Mouse (Mus musculus) hindbrain, embryonic 12.5 days (tissue): ENCODE data around the gene Cdca4. TPM values are rescaled to one million over a fixed set of nuclear protein-coding genes. Genes with fewer than 3 reads are reported as not detected.
"Not testable (repeated sequence)": the region's sequence is repeated elsewhere in the genome, so short reads cannot be mapped to it uniquely, and the experiment has no call there.

Experiments
- ATAC-seq: fragments of 200-750 bp; cut with Nextera tagmentation; 2 replicates; pipeline ENCODE4 v1.8.0; 2017; ENCODE audit warnings: moderate TSS enrichment; ENCODE audit not compliant: low FRiP score
- H3K27ac ChIP-seq: fragments of 300-500 bp; sonication (generic); 2 replicates; pipeline ENCODE4 v1.5.1; 2016; ENCODE audit warnings: mild to moderate bottlenecking
- H3K27me3 ChIP-seq: fragments of 300-500 bp; sonication (generic); 2 replicates; pipeline ENCODE4 v1.6.1; 2016; ENCODE audit warnings: mild to moderate bottlenecking
- H3K36me3 ChIP-seq: fragments of 300-500 bp; sonication (generic); 2 replicates; pipeline ENCODE4 v1.6.1; 2016; ENCODE audit warnings: mild to moderate bottlenecking
- H3K4me1 ChIP-seq: fragments of 300-500 bp; sonication (generic); 2 replicates; pipeline ENCODE4 v1.6.1; 2016
- H3K4me2 ChIP-seq: fragments of 300-500 bp; sonication (generic); replicated peaks from 2 replicates; pipeline ENCODE4 v1.6.1; 2016; ENCODE audit warnings: mild to moderate bottlenecking
- H3K4me3 ChIP-seq: fragments of 300-500 bp; sonication (generic); 2 replicates; pipeline ENCODE4 v1.5.1; 2016; ENCODE audit warnings: mild to moderate bottlenecking
- H3K9ac ChIP-seq: fragments of 300-500 bp; sonication (generic); 2 replicates; pipeline ENCODE4 v1.6.1; 2016; ENCODE audit warnings: mild to moderate bottlenecking, moderate library complexity
- H3K9me3 ChIP-seq: fragments of 300-500 bp; sonication (generic); replicated peaks from 2 replicates; pipeline ENCODE4 v1.6.1; 2016; ENCODE audit warnings: mild to moderate bottlenecking
- WGBS: fragments of 180-500 bp; shearing (Covaris S2); methylation state at CpG from one replicate; pipeline ENCODE4 v1.1.7; 2016; 5-methylcytosine and 5-hydroxymethylcytosine counted together
- polyA plus RNA-seq: library from polyadenylated mRNA; unstranded; fragments of >200 nt; fragmentation: Nextera tagmentation; extraction: Ambion mirVana; gene quantifications from 2 replicates; pipeline ENCODE4 v1.2.1, GENCODE M21; 2016

Gene Cdca4
- polyA plus RNA-seq, 1 experiment from 2014 or later, result 101 TPM

DNA sequence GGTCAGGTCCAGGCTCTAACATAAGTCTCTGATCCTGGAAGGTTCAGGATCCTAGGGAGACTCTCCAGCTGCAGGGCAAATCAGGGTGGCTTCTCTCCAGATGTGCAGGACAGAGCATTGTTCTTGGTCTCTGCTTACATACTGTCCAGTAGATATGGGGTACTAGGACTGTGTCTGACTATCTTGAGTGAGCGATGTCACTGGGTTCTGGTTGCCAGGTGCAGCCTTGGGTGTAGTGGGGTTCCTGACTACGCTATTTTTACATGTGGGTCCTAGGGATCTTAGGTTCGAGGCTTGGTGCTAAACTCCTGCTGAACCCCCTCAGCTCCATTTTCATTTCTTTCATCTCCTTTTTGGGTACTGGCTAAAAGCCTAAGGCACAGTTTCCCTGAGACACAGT lies 1.3 kb upstream of the Cdca4 start:
- Histone ChIP-seq H3K9ac (peak overlapping the region; percentile 82), H3K9me3 (no peaks in the 10 kb centered on the region), H3K4me3 (peak overlapping the region; percentile 77), H3K4me1 (peaks cover 39% of the 10 kb centered on the region), H3K4me2 (peak overlapping the region; percentile 76), H3K36me3 (peaks cover 29% of the 10 kb centered on the region; the same call in 1 of the 2 replicates), H3K27me3 (no peaks in the 10 kb centered on the region), H3K27ac (no peak overlapping the region)
- 94% methylated on average over 3 of the region's 3 CpGs for WGBS
- no peak for ATAC-seq

DNA sequence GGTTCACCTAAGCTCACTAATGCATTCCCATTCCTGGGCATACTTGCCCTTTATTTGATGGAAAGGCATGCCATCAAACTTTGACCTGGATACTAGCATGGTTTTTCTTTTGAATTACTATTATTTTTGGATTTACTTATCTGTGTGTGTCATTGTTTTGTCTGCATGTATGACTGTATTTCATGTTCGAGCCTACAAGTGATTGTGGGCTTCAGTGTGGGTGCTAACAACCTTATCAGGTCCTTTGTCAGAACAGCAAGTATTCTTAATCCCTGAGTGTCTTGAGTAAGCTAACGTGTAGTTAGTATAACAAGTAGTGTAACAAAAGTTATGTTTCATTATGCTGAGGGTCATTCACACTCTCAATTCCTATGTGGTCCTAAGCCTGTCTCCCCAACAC lies 918 bp upstream of the Cdca4 start:
- peak overlapping the region; percentile 77 for H3K4me3 ChIP-seq
- 48% methylated on average over 2 of the region's 2 CpGs for WGBS
- no peaks in the 10 kb centered on the region for H3K27me3 ChIP-seq
- peak overlapping the region; percentile 69 for H3K27ac ChIP-seq
- H3K36me3 ChIP-seq, result peaks cover 31% of the 10 kb centered on the region; the same call in 1 of the 2 replicates
- no peaks in the 10 kb centered on the region for H3K9me3 ChIP-seq
- H3K4me1 ChIP-seq, result peaks cover 40% of the 10 kb centered on the region
- peak overlapping the region; percentile 76 for H3K4me2 ChIP-seq
- ATAC-seq, result no peak
- H3K9ac ChIP-seq, result peak overlapping the region; percentile 82

DNA sequence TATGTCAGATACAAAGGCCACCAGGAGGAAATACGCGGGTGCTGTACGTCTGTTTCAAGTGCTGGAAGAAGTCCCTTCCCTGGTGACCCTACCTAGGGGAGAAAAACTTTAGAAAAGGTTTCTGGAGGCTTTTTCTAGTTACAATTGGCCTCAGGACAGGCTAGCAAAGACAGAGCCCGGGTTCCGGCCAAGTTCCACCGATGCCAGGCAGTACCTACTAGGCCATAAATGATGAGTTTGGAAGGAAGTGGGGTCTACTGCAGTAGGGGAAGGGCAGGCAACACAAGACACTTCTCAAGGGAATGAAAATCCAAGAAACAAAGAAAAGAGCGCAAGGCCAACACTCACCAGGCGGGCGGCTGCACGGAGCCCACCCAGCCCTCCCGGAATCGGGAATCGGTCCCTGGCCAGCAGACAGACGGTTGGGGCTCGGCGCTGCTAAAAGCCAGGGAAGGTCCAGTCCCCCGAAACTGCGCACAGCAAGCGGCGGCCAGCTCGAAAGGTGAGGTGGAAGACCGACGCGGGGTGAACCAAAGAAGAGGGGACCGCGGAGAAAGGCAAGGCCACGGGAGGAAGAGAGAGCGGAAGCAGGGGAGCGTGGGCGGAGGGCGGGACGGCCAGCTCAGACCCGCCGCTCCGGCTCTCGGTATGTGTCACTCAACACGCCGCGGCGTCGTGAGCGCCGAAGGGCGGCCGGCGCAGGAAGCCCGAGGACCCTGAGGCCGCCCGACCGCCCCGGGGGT lies 551 bp downstream of the Cdca4 start:
- Histone ChIP-seq H3K27ac (peak overlapping the region; percentile 95), H3K36me3 (peaks cover 44% of the 10 kb centered on the region), H3K27me3 (no peaks in the 10 kb centered on the region), H3K9ac (peak overlapping the region; percentile 95), H3K9me3 (no peaks in the 10 kb centered on the region), H3K4me2 (peak overlapping the region; percentile 81), H3K4me1 (peaks cover 54% of the 10 kb centered on the region), H3K4me3 (peak overlapping the region; percentile 77)
- peak; percentile 82 for ATAC-seq
- under 1% methylated on average over 48 of the region's 51 CpGs for WGBS

DNA sequence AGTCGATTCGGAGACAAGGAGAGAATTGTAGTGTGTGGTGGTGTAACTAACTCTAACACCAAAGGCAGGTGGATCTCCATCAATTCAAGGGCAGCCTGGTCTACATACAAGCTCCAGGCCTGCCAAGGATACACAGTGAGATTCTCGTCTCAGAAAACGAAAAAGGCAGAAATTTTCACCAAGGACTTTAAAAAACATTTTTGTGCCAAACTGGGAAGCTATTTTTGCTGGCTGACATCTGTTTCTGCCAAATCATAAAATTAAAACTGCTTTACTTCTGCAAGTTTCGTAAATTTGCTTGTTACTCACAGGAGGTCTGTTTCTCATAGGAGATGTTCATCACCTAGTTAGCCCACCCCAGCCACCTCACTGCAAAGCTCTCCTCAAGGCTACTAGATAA lies 3.3 kb downstream of the Cdca4 start:
- peaks cover 57% of the 10 kb centered on the region for H3K4me1 ChIP-seq

DNA sequence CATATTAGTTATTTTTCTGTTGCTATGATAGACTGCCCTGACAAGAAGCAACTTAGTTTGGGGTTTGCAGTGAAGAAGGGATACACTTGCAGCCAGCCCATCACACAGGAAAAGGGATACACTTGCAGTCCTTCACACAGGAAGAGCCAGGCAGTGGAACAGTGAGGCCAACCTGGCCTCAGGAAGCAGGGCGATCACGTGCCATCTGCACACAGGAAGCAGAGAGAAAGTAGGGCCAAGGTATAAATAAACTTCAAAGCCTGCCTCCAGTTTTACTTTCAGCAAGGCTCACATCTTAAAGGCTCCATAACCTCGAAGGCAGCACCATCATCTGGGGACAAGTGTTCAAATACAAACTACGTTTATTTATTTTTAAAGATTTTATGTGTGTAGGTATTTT lies 6.0 kb downstream of the Cdca4 start:
- no peak for ATAC-seq
- Histone ChIP-seq H3K27ac (no peak overlapping the region), H3K4me2 (no peak overlapping the region), H3K9me3 (no peaks in the 10 kb centered on the region), H3K9ac (no peak overlapping the region), H3K4me1 (peaks cover 49% of the 10 kb centered on the region), H3K36me3 (peaks cover 68% of the 10 kb centered on the region), H3K4me3 (no peak overlapping the region), H3K27me3 (no peaks in the 10 kb centered on the region)
- WGBS, result 86% methylated on average over 4 of the region's 4 CpGs

More for the DNA sequence above, 3.3 kb downstream of the Cdca4 start:
- no peaks in the 10 kb centered on the region for H3K9me3 ChIP-seq
- H3K27me3 ChIP-seq, result no peaks in the 10 kb centered on the region
- H3K9ac ChIP-seq, result no peak overlapping the region
- no peak for ATAC-seq
- no peak overlapping the region for H3K4me3 ChIP-seq
- no peak overlapping the region for H3K27ac ChIP-seq
- H3K36me3 ChIP-seq, result peaks cover 43% of the 10 kb centered on the region
- WGBS, result 92% methylated on average over 5 of the region's 5 CpGs
- H3K4me2 ChIP-seq, result no peak overlapping the region

DNA sequence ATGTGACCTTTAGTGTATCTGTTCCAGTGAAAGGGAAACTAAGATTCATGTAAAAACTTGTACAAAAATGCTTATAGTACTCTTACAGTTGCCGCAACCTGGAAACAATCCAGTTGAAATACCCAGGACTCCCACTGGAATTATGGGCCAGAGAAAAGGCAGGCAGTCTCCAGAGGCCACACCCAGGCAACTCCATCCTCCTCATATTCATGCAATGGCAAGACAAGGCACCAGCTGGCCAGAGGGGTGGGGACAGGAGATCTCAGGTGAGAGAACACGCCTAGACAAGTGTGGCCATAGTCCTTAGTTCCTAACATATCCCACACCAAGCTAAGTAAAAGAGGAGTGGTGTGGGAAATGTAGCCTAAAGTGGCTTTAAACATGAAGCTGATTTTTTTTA lies 6.5 kb downstream of the Cdca4 start:
- Histone ChIP-seq H3K27ac (no peak overlapping the region), H3K4me1 (peaks cover 44% of the 10 kb centered on the region), H3K4me3 (no peak overlapping the region), H3K9me3 (no peaks in the 10 kb centered on the region), H3K4me2 (no peak overlapping the region), H3K36me3 (peaks cover 72% of the 10 kb centered on the region), H3K9ac (no peak overlapping the region), H3K27me3 (no peaks in the 10 kb centered on the region)
- WGBS, result 90% methylated on average over 2 of the region's 2 CpGs
- no peak for ATAC-seq

DNA sequence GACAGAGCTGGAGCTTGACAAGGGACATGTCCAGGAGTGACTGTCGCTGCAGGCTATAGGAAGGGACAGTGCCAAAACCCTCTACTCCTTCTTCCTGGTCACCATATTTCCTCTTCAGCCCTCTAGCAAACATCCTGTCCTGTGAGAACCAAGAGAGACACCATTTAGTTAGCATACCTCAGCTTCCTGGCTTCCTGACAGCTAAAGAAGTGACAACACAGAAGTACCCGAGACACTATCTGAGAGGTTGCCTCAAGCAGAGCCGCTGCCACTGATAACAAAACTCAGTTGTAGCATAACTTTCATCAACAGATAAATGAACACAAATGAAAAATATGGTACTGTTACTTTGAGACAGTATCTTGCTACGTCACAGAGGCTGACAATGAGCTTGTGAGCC lies 7.2 kb downstream of the Cdca4 start:
- WGBS, result 88% methylated on average over 4 of the region's 4 CpGs
- Histone ChIP-seq H3K4me1 (peaks cover 37% of the 10 kb centered on the region), H3K4me2 (no peak overlapping the region), H3K4me3 (no peak overlapping the region), H3K9me3 (no peaks in the 10 kb centered on the region), H3K9ac (no peak overlapping the region), H3K27ac (no peak overlapping the region), H3K27me3 (no peaks in the 10 kb centered on the region), H3K36me3 (peaks cover 69% of the 10 kb centered on the region)
- ATAC-seq, result no peak

DNA sequence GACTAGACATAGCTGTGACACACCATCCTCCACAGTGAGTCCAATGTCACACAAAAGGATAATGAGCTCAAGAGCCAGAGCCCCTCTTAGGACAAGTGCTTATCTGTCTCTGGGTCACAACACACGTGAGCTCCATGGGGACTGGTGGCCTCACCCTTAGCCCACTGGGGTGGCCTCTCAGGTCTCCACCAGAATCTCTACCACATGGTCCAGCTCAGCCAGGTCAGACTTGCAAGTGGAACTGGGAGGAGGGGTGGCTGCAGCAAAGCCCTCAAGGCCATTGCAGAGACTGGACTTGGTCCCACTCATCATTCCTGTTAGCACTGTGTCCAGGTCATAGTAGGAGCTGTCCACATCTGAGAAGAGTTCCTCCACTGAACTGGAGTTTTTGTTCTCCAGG lies 8.0 kb downstream of the Cdca4 start:
- H3K9ac ChIP-seq, result no peak overlapping the region
- no peaks in the 10 kb centered on the region for H3K9me3 ChIP-seq
- H3K36me3 ChIP-seq, result peaks cover 65% of the 10 kb centered on the region
- H3K4me2 ChIP-seq, result no peak overlapping the region
- no peaks in the 10 kb centered on the region for H3K27me3 ChIP-seq
- 69% methylated on average over 1 of the region's 1 CpGs for WGBS
- H3K4me1 ChIP-seq, result peaks cover 29% of the 10 kb centered on the region
- H3K27ac ChIP-seq, result no peak overlapping the region
- no peak overlapping the region for H3K4me3 ChIP-seq
- no peak for ATAC-seq

DNA sequence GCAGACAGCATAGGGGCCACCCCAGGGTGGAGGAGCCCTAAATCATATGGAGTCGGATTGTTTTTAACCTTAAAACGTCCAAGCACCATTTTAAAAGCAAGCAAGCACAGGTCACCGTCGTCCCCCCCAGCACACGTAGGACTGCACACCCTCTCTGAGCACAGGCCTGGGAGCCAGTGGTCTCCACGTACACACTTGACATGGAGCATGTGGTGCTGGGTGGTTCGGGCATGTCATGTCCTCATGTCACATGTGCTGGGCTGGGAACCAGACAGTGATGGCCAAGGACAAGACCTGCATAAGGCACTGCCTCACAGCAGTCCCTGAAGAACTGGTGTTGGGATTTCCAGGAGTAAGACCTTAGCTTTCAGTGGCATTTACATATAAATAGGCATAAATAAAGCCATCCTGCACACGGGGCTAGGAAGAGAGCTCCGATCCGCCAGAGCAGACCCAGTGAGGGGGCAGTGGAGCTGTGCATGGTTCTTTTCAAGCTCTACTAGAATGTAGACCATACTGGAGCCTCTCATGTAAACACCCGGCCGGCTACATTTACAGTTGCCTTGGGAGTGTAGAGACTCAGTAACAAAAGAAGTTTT lies 8.7 kb downstream of the Cdca4 start:
- Histone ChIP-seq H3K9me3 (no peaks in the 10 kb centered on the region), H3K27ac (no peak overlapping the region), H3K9ac (no peak overlapping the region), H3K4me2 (no peak overlapping the region), H3K4me1 (peaks cover 24% of the 10 kb centered on the region), H3K36me3 (peaks cover 71% of the 10 kb centered on the region), H3K27me3 (no peaks in the 10 kb centered on the region), H3K4me3 (no peak overlapping the region)
- 80% methylated on average over 12 of the region's 12 CpGs for WGBS
- ATAC-seq, result no peak

DNA sequence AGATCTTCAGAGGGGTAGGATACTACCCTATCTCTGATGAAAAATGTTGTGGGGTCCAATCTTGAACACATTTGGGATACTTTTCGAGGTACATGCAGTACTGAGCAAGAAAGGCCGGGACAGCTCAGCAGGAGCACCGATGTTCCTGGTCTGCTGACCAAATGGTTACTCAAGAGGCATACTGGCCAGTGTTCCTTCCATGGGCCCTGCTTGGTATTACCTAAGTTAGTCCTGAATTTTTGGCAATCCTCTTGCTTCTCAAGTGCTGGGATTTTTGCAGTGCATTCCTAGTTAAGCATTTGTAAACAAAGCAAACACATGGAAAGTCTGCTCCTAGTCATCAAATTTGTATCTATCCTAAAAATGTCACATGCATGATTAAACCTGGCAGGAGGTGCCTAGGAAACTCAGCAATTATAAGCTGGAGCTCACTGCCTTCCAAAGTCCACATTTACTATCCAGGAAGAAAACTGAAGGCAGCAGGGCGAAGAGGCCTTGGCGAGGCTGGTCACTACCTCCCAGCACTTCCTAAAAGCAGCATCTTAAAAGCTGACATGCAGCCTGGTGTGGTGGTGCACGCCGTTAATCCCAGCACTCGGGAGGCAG lies 10.1 kb downstream of the Cdca4 start:
- 91% methylated on average over 8 of the region's 8 CpGs for WGBS
- peaks cover 68% of the 10 kb centered on the region for H3K36me3 ChIP-seq

DNA sequence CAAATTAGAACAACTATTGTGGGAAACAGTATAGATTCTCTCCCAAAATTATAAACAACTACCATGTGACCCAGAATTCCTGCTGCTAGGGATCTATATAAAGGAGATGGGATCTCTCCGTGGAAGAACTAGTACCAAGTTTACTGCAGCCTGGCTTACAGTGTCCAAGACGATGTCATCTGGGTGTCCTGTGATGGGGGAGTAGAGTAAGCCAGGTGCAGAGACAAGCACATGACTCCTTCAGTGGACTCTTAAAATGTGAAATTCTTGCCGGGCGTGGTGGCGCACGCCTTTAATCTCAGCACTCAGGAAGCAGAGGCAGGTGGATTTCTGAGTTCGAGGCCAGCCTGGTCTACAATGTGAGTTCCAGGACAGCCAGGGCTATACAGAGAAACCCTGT lies 12.4 kb downstream of the Cdca4 start:
- H3K36me3 ChIP-seq, result peaks cover 76% of the 10 kb centered on the region
- H3K4me1 ChIP-seq, H3K4me3 ChIP-seq, ATAC-seq, H3K4me2 ChIP-seq, H3K9me3 ChIP-seq, H3K9ac ChIP-seq, H3K27ac ChIP-seq, H3K27me3 ChIP-seq: not testable (repeated sequence)
- WGBS, result 84% methylated on average over 7 of the region's 7 CpGs

More for the DNA sequence above, 10.1 kb downstream of the Cdca4 start:
- no peaks in the 10 kb centered on the region for H3K27me3 ChIP-seq
- no peak for ATAC-seq
- H3K4me1 ChIP-seq, result peaks cover 14% of the 10 kb centered on the region
- H3K4me3 ChIP-seq, result no peak overlapping the region
- no peak overlapping the region for H3K4me2 ChIP-seq
- H3K9ac ChIP-seq, result no peak overlapping the region
- H3K27ac ChIP-seq, result no peak overlapping the region
- no peaks in the 10 kb centered on the region for H3K9me3 ChIP-seq

DNA sequence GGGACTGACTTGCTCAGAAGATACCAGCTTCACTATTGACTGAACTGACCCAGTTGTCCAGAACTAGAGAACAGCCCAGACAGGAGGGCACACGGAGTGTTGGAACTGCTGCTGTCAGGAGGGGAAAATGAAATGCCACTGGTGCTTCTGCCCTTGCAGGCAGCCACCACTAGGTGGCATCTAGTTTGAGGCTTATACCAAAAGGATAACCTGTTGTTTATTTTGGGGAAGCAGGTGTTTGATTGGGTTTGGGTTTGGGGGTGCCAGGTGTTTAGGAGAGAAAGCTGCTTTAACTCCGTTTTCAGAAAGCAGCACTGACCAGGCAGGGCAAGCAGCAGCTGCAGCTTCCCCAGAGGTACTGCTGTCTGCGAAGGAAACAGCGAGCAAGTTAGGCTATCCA lies 12.9 kb downstream of the Cdca4 start:
- Histone ChIP-seq H3K27ac (no peak overlapping the region), H3K27me3 (no peaks in the 10 kb centered on the region), H3K4me3 (no peak overlapping the region), H3K9ac (no peak overlapping the region), H3K9me3 (no peaks in the 10 kb centered on the region), H3K36me3 (peaks cover 70% of the 10 kb centered on the region), H3K4me1 (no peaks in the 10 kb centered on the region), H3K4me2 (no peak overlapping the region)
- no peak for ATAC-seq
- 57% methylated on average over 4 of the region's 4 CpGs for WGBS
